Comparison of ENCODE assay signal across 8 mouse cellular contexts in genomic region chr19:45782315-45783001, GRCm38 (mm10). TPM values are rescaled to one million over a fixed set of nuclear protein-coding genes. Genes with fewer than 3 reads are reported as not detected.
A peak's percentile ranks its signal among the peaks of the same experiment; 100 is the strongest.
DNase-seq lines count a peak whose midpoint lies in the region; ATAC-seq and TF ChIP-seq lines count a peak whose summit lies in the region.

No protein-coding gene starts in this region.

- H3K4me3 ChIP-seq in gastrocnemius, adult 2 months = peak overlapping the region; percentile 99
- peak overlapping the region; percentile 83 for H3K4me3 ChIP-seq in hindbrain, postnatal 0 days (ENCODE audit: low read length)

- ATAC-seq in hindbrain, postnatal 0 days = peak; percentile 57

- H3K4me1 ChIP-seq in hindbrain, postnatal 0 days (ENCODE audit: insufficient read depth, low read length) = 0 out of 2 replicates have a peak, but pooled peaks cover 11% of the 10 kb centered on the region

- peak overlapping the region; percentile 97 for H3K9ac ChIP-seq in hindbrain, postnatal 0 days (replicated peaks; ENCODE audit: low read length)

- intact Hi-C loops in gastrocnemius, adult 2 months (cut with DNase I) = no loop called here

- H3K27ac ChIP-seq in gastrocnemius, adult 2 months = peak overlapping the region; percentile 99
- H3K27ac ChIP-seq in hindbrain, postnatal 0 days = peak overlapping the region; percentile 99

- WGBS in hindbrain, postnatal 0 days = under 1% methylated on average over 34 of the region's 36 CpGs

- H3K27me3 ChIP-seq in hindbrain, postnatal 0 days (ENCODE audit: insufficient read depth, low read length) = no peaks in the 10 kb centered on the region

- H3K36me3 ChIP-seq in hindbrain, postnatal 0 days (ENCODE audit: insufficient read depth, low read length) = peaks cover 13% of the 10 kb centered on the region

- H3K9me3 ChIP-seq in hindbrain, postnatal 0 days (ENCODE audit: low read length) = no peaks in the 10 kb centered on the region

- H3K4me2 ChIP-seq in hindbrain, postnatal 0 days (ENCODE audit: low read depth, low read length) = peak overlapping the region; percentile 76

- TF ChIP-seq CTCF in gastrocnemius, adult 2 months (IDR thresholded peaks at IDR 0.05) = no peak
- no peak for TF ChIP-seq CTCF in hindbrain, postnatal 0 days (IDR thresholded peaks at IDR 0.05; ENCODE audit: low read depth)

- DNase-seq in adipocyte (ENCODE audit: low spot score) = peak; percentile 82
- peak; percentile 62 to 66 for DNase-seq in cerebellum, postnatal 36 days
- peak; percentile 78 for DNase-seq in gastrocnemius, adult 2 months
- peak; percentile 77 for DNase-seq in hindbrain, postnatal 0 days (ENCODE audit: low spot score)
- peak; percentile 45 to 54 for DNase-seq in left cerebral cortex, adult 18-20 months (ENCODE audit: low spot score in 2 of 2)
- peak; percentile 84 to 86 for DNase-seq in lung, postnatal 4 days
- DNase-seq in right cerebral cortex, adult 18-20 months = peak; percentile 56
- DNase-seq in urinary bladder, postnatal 25 days (ENCODE audit: low spot score) = peak; percentile 58

RNA-seq across cellular contexts. Expression of gene Mgea5, which starts 1.2 kb away (rescaled TPM):
- 10 to 100 TPM; 35.2 to 41.8 TPM for total RNA-seq in gastrocnemius, adult 2 months (2021)
- total RNA-seq in hindbrain, postnatal 0 days (2014; rRNA removed) = 135 and 154 TPM in 2 replicates
- polyA plus RNA-seq in hindbrain, postnatal 0 days (2015; fragmentation: Nextera tagmentation; extraction: Ambion mirVana) = 74.2 and 78.0 TPM in 2 replicates
- total RNA-seq in left cerebral cortex, adult 18-20 months (2021) = 100 to 1,000 TPM; 158 to 165 TPM

RNA-seq across cellular contexts. Expression of gene Npm3, which starts 33.1 kb away (rescaled TPM):
- total RNA-seq in gastrocnemius, adult 2 months (2021) = 10 to 100 TPM; 11.0 to 13.3 TPM
- 23.6 and 35.7 TPM in 2 replicates for total RNA-seq in hindbrain, postnatal 0 days (2014; rRNA removed)
- 5.6 and 8.1 TPM in 2 replicates for polyA plus RNA-seq in hindbrain, postnatal 0 days (2015; fragmentation: Nextera tagmentation; extraction: Ambion mirVana)
- total RNA-seq in left cerebral cortex, adult 18-20 months (2021) = 1 to 10 TPM; 6.1 to 7.4 TPM

RNA-seq across cellular contexts. Expression of gene Kcnip2, which starts 33.4 kb away (rescaled TPM):
- total RNA-seq in gastrocnemius, adult 2 months (2021) = under 1 TPM; 0.48 to 0.70 TPM
- 17.8 and 30.3 TPM in 2 replicates for total RNA-seq in hindbrain, postnatal 0 days (2014; rRNA removed)
- 16.5 and 17.8 TPM in 2 replicates for polyA plus RNA-seq in hindbrain, postnatal 0 days (2015; fragmentation: Nextera tagmentation; extraction: Ambion mirVana)
- total RNA-seq in left cerebral cortex, adult 18-20 months (2021) = 100 to 1,000 TPM; 148 to 164 TPM

RNA-seq across cellular contexts. Expression of gene Fgf8, which starts 39.7 kb away (rescaled TPM):
- not detected for total RNA-seq in gastrocnemius, adult 2 months (2021)
- total RNA-seq in hindbrain, postnatal 0 days (2014; rRNA removed) = 1.8 and 2.6 TPM in 2 replicates
- polyA plus RNA-seq in hindbrain, postnatal 0 days (2015; fragmentation: Nextera tagmentation; extraction: Ambion mirVana) = 1.1 and 1.3 TPM in 2 replicates
- not detected for total RNA-seq in left cerebral cortex, adult 18-20 months (2021)

Comparison
In these comparisons a context has a peak if more than half of its experiments do, and no peak if none do; other contexts are left out.
1. Peak in every context shown above with its lines: DNase-seq, ATAC-seq, H3K4me3 ChIP-seq and H3K27ac ChIP-seq.
2. RNA of gene Kcnip2, which starts 33.4 kb away (total RNA-seq): 148 to 164 TPM in left cerebral cortex, adult 18-20 months and 17.8 to 30.3 TPM in hindbrain, postnatal 0 days; 0.48 to 0.70 TPM in gastrocnemius, adult 2 months; every median in the first group is over 10 times any median in the second.